Mouse (Mus musculus): ENCODE data around the gene Ncoa3. TPM values are rescaled to one million over a fixed set of nuclear protein-coding genes. Genes with fewer than 3 reads are reported as not detected.

The Ncoa3 gene
- polyA plus RNA-seq, 1 experiment = 10.8 TPM

GRCm38 (mm10) chr2:166048852-166049251, 56.4 kb downstream of the Ncoa3 start:
- Histone ChIP-seq H3K27me3 (ENCODE audit: control insufficient read depth, insufficient read depth, low read length) (no peaks in the 10 kb centered on the region), H3K36me3 (ENCODE audit: control insufficient read depth, insufficient read depth, low read length) (peaks cover 3% of the 10 kb centered on the region)
- TF ChIP-seq CTCF (IDR thresholded peaks at IDR 0.05; ENCODE audit: control insufficient read depth, insufficient read depth, insufficient replicate concordance, low read depth, low read length) (no peak), POLR2A (IDR thresholded peaks at IDR 0.05; ENCODE audit: control insufficient read depth, low read depth, low read length) (no peak)

GRCm38 (mm10) chr2:166051421-166051820, 59.0 kb downstream of the Ncoa3 start:
- Histone ChIP-seq H3K4me3 (ENCODE audit: control insufficient read depth, low read depth, low read length) (no peak overlapping the region), H3K4me1 (ENCODE audit: control insufficient read depth, insufficient read depth, low read length) (no peaks in the 10 kb centered on the region), H3K27me3 (ENCODE audit: control insufficient read depth, insufficient read depth, low read length) (no peaks in the 10 kb centered on the region), H3K36me3 (ENCODE audit: control insufficient read depth, insufficient read depth, low read length) (peaks cover 3% of the 10 kb centered on the region), H3K27ac (ENCODE audit: control insufficient read depth, insufficient read depth, low read depth, low read length) (no peak overlapping the region)
- no peak for TF ChIP-seq CTCF (IDR thresholded peaks at IDR 0.05; ENCODE audit: control insufficient read depth, insufficient read depth, insufficient replicate concordance, low read depth, low read length)
- no peak for TF ChIP-seq POLR2A (IDR thresholded peaks at IDR 0.05; ENCODE audit: control insufficient read depth, low read depth, low read length)

More at GRCm38 (mm10) chr2:166048852-166049251, 56.4 kb downstream of the Ncoa3 start:
- Histone ChIP-seq H3K4me3 (ENCODE audit: control insufficient read depth, low read depth, low read length) (no peak overlapping the region), H3K27ac (ENCODE audit: control insufficient read depth, insufficient read depth, low read depth, low read length) (no peak overlapping the region), H3K4me1 (ENCODE audit: control insufficient read depth, insufficient read depth, low read length) (no peaks in the 10 kb centered on the region)

GRCm38 (mm10) chr2:166051966-166052365, 59.5 kb downstream of the Ncoa3 start:
- peaks cover 3% of the 10 kb centered on the region for H3K36me3 ChIP-seq (ENCODE audit: control insufficient read depth, insufficient read depth, low read length)
- H3K27me3 ChIP-seq (ENCODE audit: control insufficient read depth, insufficient read depth, low read length) = no peaks in the 10 kb centered on the region
- TF ChIP-seq CTCF (IDR thresholded peaks at IDR 0.05; ENCODE audit: control insufficient read depth, insufficient read depth, insufficient replicate concordance, low read depth, low read length) (no peak), POLR2A (IDR thresholded peaks at IDR 0.05; ENCODE audit: control insufficient read depth, low read depth, low read length) (no peak)
- no peak overlapping the region for H3K27ac ChIP-seq (ENCODE audit: control insufficient read depth, insufficient read depth, low read depth, low read length)
- no peak overlapping the region for H3K4me3 ChIP-seq (ENCODE audit: control insufficient read depth, low read depth, low read length)
- H3K4me1 ChIP-seq (ENCODE audit: control insufficient read depth, insufficient read depth, low read length) = no peaks in the 10 kb centered on the region

GRCm38 (mm10) chr2:166054002-166054539, 61.6 kb downstream of the Ncoa3 start:
- no peak overlapping the region for H3K27ac ChIP-seq (ENCODE audit: control insufficient read depth, insufficient read depth, low read depth, low read length)
- no peaks in the 10 kb centered on the region for H3K27me3 ChIP-seq (ENCODE audit: control insufficient read depth, insufficient read depth, low read length)
- peaks cover 2% of the 10 kb centered on the region for H3K36me3 ChIP-seq (ENCODE audit: control insufficient read depth, insufficient read depth, low read length)
- no peaks in the 10 kb centered on the region for H3K4me1 ChIP-seq (ENCODE audit: control insufficient read depth, insufficient read depth, low read length)
- TF ChIP-seq CTCF (IDR thresholded peaks at IDR 0.05; ENCODE audit: control insufficient read depth, insufficient read depth, insufficient replicate concordance, low read depth, low read length) (no peak), POLR2A (IDR thresholded peaks at IDR 0.05; ENCODE audit: control insufficient read depth, low read depth, low read length) (no peak)
- H3K4me3 ChIP-seq (ENCODE audit: control insufficient read depth, low read depth, low read length) = no peak overlapping the region

- Histone ChIP-seq H3K36me3 (ENCODE audit: control insufficient read depth, insufficient read depth, low read length) (peaks cover 5% of the 10 kb centered on the region), H3K27me3 (ENCODE audit: control insufficient read depth, insufficient read depth, low read length) (no peaks in the 10 kb centered on the region), H3K4me3 (ENCODE audit: control insufficient read depth, low read depth, low read length) (no peak overlapping the region), H3K27ac (ENCODE audit: control insufficient read depth, insufficient read depth, low read depth, low read length) (no peak overlapping the region), H3K4me1 (ENCODE audit: control insufficient read depth, insufficient read depth, low read length) (no peaks in the 10 kb centered on the region)
- TF ChIP-seq POLR2A (IDR thresholded peaks at IDR 0.05; ENCODE audit: control insufficient read depth, low read depth, low read length) = no peak
- peak; percentile 56; the same call in 1 of the 2 replicates for TF ChIP-seq CTCF (IDR thresholded peaks at IDR 0.05; ENCODE audit: control insufficient read depth, insufficient read depth, insufficient replicate concordance, low read depth, low read length)
These were observed 67.4 kb downstream of the Ncoa3 start for GRCm38 (mm10) chr2:166059684-166060423.

- Histone ChIP-seq H3K36me3 (ENCODE audit: control insufficient read depth, insufficient read depth, low read length) (peaks cover 6% of the 10 kb centered on the region), H3K4me3 (ENCODE audit: control insufficient read depth, low read depth, low read length) (no peak overlapping the region), H3K4me1 (ENCODE audit: control insufficient read depth, insufficient read depth, low read length) (no peaks in the 10 kb centered on the region)
These were observed 69.6 kb downstream of the Ncoa3 start for GRCm38 (mm10) chr2:166062008-166062407.

GRCm38 (mm10) chr2:166062431-166062830, 70.0 kb downstream of the Ncoa3 start:
- no peak overlapping the region for H3K27ac ChIP-seq (ENCODE audit: control insufficient read depth, insufficient read depth, low read depth, low read length)
- TF ChIP-seq CTCF (IDR thresholded peaks at IDR 0.05; ENCODE audit: control insufficient read depth, insufficient read depth, insufficient replicate concordance, low read depth, low read length) (no peak), POLR2A (IDR thresholded peaks at IDR 0.05; ENCODE audit: control insufficient read depth, low read depth, low read length) (no peak)
- peaks cover 7% of the 10 kb centered on the region for H3K36me3 ChIP-seq (ENCODE audit: control insufficient read depth, insufficient read depth, low read length)
- no peak overlapping the region for H3K4me3 ChIP-seq (ENCODE audit: control insufficient read depth, low read depth, low read length)
- H3K27me3 ChIP-seq (ENCODE audit: control insufficient read depth, insufficient read depth, low read length) = no peaks in the 10 kb centered on the region
- H3K4me1 ChIP-seq (ENCODE audit: control insufficient read depth, insufficient read depth, low read length) = no peaks in the 10 kb centered on the region

More at GRCm38 (mm10) chr2:166062008-166062407, 69.6 kb downstream of the Ncoa3 start:
- no peaks in the 10 kb centered on the region for H3K27me3 ChIP-seq (ENCODE audit: control insufficient read depth, insufficient read depth, low read length)
- TF ChIP-seq POLR2A (IDR thresholded peaks at IDR 0.05; ENCODE audit: control insufficient read depth, low read depth, low read length) (no peak), CTCF (IDR thresholded peaks at IDR 0.05; ENCODE audit: control insufficient read depth, insufficient read depth, insufficient replicate concordance, low read depth, low read length) (no peak)
- H3K27ac ChIP-seq (ENCODE audit: control insufficient read depth, insufficient read depth, low read depth, low read length) = no peak overlapping the region
